Mouse (Mus musculus) G1E (cell line): ENCODE results near the gene Dnm2.

Source experiments
- CTCF ChIP-seq: IDR thresholded peaks from 2 replicates; pipeline ENCODE4 v1.5.1; 2012; ENCODE audit warnings: low read depth, low read length, inconsistent platforms, mixed read lengths
- TAL1 ChIP-seq: conservative IDR thresholded peaks from 2 replicates; pipeline ENCODE4 v1.6.1; 2012; ENCODE audit warnings: low read depth, low read length, inconsistent platforms, mixed read lengths

GRCm38 (mm10) chr9:21537009-21537408, 112.3 kb downstream of the Dnm2 start:
- TF ChIP-seq CTCF, result no peak
- no peak for TF ChIP-seq TAL1
